Mouse (Mus musculus) large intestine, adult 2 months (tissue): ENCODE measurements around the gene Ap3d1. TPM values are rescaled to one million over a fixed set of nuclear protein-coding genes. Genes with fewer than 3 reads are reported as not detected.

Experiments used
- DNase-seq: peaks from one replicate; pipeline ENCODE4 v3.0.0-alpha.2; 2012; ENCODE audit warnings: low read depth, low spot score
- WGBS: fragments of 180-500 bp; shearing (Covaris S2); methylation state at CpG from one replicate; pipeline ENCODE4 v1.1.7; 2018; 5-methylcytosine and 5-hydroxymethylcytosine counted together
- polyA plus RNA-seq: library from polyadenylated mRNA; depleted of rRNA; stranded (reverse); fragments of >200 nt; gene quantifications from 2 replicates; pipeline ENCODE4 v1.2.3, GENCODE M21; 2012

Gene Ap3d1
- polyA plus RNA-seq, 1 experiment = 75.1 TPM

DNA sequence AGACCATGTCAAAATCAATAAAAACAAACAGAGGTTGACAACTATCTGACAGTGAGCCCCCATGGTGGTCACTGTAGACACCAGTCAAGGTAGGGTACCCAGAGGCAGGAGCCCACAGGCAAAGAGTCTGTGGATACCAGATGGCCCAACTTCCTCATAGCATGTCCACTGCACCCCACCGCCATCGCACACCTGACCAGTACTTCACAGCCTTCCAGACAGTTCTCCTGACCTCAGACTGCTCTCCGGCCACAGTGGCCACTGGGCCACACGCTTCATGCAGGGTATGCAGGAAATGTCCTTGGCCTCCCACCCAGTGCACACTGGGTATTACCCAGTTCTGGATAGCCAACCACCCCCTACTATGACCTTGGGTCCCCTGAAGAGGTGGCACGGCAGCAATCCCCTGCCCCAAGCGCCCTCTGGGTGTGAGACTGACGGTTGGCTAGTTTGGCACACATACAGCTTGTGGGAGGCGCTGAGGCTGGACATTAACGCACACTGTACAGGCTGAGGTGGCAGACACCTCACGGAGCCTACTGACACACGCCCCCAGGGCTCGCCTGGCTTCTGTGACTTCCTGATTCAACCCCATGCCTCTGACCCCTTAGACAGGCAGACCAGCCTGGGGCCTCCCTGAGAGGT lies 48.5 kb downstream of the Ap3d1 start:
- 90% methylated on average over 12 of the region's 12 CpGs for WGBS
- no peak for DNase-seq

GRCm38 (mm10) chr10:80692249-80693165 lies 49.6 kb downstream of the Ap3d1 start:
- WGBS = 74% methylated on average over 14 of the region's 14 CpGs
- no peak for DNase-seq

GRCm38 (mm10) chr10:80687850-80688249 lies 54.2 kb downstream of the Ap3d1 start:
- DNase-seq = no peak
- WGBS = 17% methylated on average over 5 of the region's 5 CpGs

DNA sequence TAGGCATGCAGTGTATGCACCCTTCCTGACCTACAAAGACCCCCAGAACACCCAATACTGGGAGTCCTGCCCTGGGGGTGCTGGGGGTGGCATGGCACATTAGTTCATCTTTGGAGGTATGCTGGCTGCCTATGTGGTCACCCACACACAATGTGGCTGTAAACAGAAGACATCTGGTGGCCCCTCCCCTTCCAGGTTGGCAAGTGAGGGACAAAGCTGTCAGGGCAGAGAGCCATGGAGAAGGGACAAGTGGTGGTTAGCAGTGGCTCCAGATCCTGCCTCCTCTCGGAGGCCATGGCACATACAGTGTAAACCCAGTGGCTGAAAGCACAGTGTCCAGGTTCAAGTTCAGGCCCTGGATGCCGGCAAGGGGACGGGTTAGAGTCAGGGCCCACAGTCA lies 55.4 kb downstream of the Ap3d1 start:
- 97% methylated on average over 3 of the region's 3 CpGs for WGBS
- no peak for DNase-seq

DNA sequence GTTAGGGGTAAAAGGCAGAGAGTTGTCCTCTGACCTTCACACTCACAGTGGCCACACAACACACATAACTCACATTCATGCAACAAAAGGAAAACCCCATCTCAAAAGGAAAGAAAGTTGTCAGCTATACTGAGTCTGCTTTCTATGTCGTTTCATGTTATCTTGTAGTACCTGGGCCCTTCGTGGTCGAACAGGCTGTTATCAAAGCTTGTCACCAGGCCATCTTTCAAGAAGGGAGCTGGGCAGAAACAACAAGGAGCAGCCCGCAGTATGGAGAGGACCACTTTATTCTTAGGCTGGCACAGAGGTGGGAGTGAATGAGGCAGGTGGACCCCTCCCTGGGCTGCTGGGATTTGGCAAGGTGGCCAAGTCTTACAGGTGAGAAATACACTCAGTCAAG lies 57.1 kb downstream of the Ap3d1 start:
- DNase-seq = no peak
- 87% methylated on average over 4 of the region's 4 CpGs for WGBS

- no peak for DNase-seq
- WGBS = 23% methylated on average over 6 of the region's 6 CpGs
Measured at GRCm38 (mm10) chr10:80684214-80684613, 57.9 kb downstream of the Ap3d1 start.

DNA sequence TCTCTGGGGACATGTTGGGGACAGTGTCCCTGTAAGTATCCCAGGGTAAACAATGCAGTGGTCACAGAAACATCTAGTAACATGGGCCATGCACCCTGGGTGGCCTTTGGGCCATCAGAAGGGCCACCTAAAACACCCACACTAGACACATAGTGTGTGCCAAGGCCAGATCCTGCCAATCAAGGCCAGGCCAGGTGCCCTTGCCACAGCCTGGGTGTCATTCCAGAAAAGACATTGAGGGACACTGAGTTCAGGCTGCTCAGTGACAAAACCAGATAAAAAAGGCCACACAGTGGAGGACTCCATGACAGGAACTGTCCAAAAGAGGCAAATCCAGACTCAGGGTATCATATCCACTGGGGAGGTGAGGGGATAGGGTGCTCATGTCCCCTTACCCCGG lies 58.4 kb downstream of the Ap3d1 start:
- 90% methylated on average over 1 of the region's 1 CpGs for WGBS
- DNase-seq = no peak

DNA sequence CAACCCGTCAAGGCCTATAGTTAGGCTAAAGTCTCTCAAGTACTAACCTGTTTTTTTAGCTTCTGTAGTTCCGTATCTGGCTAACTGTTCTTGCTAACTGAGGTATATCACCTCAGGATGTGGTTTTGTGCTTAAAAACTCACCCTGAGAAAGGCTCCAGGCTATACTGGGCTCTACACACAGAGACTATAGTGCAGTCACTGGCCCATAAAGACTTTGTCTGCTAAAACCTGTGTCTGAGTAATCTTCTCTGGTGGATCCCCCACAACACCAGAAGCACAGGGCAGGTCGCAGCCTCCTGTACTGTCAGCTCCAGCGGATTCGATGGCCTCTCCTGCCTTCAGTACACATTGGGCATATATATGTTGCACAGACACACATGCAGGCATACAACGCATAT lies 60.1 kb downstream of the Ap3d1 start:
- 91% methylated on average over 6 of the region's 6 CpGs for WGBS
- DNase-seq = no peak

- no peak for DNase-seq
Measured at GRCm38 (mm10) chr10:80680260-80680696, 61.8 kb downstream of the Ap3d1 start.

DNA sequence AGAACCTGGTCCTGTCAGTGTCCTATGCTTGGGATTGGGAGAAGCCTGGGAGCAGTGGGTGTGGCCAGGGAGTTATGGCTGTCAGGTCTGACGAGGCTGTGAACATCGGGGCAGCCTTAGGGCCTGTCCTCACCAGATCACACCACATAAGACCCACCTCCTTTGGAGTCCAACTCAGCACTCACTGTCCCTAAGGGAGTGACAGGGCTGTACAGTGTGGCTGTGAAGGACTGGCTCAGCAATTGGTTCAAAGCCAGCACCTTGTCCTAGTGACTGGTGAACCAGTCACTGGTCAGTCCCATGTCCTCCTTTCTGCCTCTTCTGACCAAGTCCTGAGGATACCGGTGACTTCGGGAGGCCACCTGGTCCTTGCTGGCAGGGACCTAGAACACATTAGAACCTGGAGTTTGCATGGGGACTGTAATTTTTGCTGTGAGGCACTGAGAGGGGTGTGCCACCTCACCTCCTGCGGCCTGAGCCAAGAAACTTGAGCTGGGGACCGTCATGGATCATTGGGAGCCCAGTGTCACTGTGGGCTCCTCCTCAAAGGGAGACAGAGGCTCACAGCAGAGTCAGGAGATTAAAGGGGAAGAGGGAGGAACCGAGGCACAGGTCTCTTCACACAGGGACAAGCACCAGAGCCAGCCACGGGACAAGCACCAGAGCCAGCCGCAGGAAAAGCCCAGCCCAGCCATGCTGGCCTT lies 62.4 kb downstream of the Ap3d1 start:
- DNase-seq = no peak
- WGBS = 41% methylated on average over 9 of the region's 9 CpGs

More at GRCm38 (mm10) chr10:80680260-80680696, 61.8 kb downstream of the Ap3d1 start:
- WGBS = 80% methylated on average over 2 of the region's 2 CpGs

GRCm38 (mm10) chr10:80678601-80679377 lies 63.3 kb downstream of the Ap3d1 start:
- WGBS = 26% methylated on average over 9 of the region's 10 CpGs
- DNase-seq = no peak

GRCm38 (mm10) chr10:80677942-80678436 lies 64.1 kb downstream of the Ap3d1 start, which contains the start of gene Mknk2:
Gene Mknk2, minus strand, starts transcription at chr10:80678112.
- no peak for DNase-seq
- WGBS = 2% methylated on average over 8 of the region's 8 CpGs

DNA sequence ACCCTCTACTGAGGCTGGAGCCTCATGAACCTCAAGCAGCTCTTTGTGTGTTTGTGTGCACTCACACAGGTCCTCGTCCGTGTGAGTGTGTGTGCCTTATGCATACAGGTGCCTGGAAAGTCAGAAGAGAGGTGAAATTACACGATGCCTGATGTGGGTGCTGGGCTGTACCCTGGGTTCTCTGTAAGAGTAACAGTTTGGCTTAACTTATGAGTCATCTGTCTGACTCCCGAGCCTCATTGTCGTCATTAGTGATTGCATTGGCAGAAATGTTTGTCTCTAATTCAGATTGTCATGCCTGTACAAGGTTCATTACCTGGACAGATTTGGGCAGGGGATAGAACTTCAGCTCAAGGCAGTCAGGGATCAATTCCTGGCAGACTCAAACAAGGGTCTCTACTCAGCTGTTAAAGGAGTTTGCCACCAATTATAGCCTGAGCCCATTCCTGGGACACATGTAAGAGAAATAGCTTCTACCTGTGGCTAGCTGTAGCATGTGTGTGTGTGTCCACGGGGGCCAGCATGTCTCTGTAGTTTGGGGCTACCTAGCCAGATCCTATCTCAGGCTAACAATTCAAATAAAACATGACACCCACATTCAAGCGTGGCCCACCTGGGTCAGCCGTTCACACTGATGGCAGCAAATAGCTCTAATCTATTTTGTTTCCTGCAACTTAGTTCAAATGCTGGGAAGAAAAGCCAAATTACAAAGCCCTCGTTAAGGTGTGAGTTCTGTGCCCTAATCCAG lies 64.8 kb downstream of the Ap3d1 start:
- 8% methylated on average over 9 of the region's 9 CpGs for WGBS
- DNase-seq = no peak

- WGBS = under 1% methylated on average over 78 of the region's 78 CpGs
Measured at GRCm38 (mm10) chr10:80676198-80676928, 65.7 kb downstream of the Ap3d1 start.

DNA sequence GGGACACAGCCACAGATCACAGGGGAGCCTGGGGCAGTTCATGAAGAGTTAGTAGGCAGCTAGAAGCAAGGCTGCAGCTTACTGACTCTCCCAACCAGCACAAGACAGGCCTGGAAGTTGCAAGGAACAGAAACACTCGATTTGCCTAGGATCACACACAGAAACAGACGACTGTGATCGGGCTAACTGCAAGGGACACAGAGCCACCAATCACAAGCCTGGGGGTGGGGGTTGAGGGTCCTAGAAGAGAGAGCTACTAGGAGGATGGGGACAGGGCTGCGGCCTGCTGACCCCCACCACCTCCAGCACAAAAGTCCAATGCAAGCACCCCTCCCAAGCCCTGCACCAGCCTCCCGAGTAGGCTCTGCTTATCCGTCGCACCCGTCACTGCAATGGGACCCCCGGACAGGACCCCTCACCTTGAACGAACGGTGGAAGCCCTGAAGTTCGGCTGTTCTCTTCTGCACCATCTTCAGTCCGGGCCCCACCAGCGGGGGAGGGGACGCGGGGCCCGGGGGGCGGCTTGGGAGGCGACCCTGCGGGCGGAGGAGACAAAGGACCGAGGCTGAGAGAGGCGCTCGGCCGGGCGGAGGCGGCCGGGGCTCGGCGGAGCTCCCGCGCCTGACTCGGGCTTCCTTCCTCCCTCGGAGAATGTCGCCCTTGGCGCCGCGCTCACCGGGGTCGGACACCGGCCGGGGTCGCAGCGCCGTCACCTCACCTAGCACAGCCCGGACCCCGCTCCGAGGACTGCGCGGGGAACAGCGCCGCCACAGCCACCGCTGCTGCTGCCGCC lies 66.5 kb downstream of the Ap3d1 start:
- DNase-seq = no peak
- WGBS = under 1% methylated on average over 44 of the region's 54 CpGs

More at GRCm38 (mm10) chr10:80676198-80676928, 65.7 kb downstream of the Ap3d1 start:
- DNase-seq = peak; percentile 99

DNA sequence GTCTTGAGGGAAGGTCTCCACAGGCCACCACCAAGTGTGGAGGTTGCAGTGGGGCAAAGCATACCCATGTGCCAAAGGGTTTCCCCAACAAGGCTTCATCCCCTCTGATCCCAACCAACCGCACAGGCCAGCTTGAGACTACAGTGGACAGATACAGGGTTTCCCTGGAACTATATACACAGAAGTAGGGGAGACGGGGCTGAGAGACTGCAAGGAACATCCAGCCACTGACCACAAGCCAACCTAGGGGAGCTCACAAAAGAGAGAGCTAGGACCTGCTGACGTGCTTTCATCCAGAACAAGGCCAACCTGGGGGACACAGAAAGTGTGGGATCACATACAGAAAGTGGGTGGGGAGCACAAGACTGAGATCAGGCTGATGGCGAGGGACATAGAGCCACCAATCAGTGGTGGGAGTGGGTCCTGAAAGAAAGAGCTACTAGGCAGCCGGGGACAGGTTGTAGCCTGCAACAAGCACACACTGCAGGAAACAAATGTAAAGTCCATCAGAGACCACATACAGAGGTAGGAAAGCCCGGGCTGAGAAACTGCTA lies 67.1 kb downstream of the Ap3d1 start:
- 4% methylated on average over 6 of the region's 6 CpGs for WGBS
- no peak for DNase-seq

DNA sequence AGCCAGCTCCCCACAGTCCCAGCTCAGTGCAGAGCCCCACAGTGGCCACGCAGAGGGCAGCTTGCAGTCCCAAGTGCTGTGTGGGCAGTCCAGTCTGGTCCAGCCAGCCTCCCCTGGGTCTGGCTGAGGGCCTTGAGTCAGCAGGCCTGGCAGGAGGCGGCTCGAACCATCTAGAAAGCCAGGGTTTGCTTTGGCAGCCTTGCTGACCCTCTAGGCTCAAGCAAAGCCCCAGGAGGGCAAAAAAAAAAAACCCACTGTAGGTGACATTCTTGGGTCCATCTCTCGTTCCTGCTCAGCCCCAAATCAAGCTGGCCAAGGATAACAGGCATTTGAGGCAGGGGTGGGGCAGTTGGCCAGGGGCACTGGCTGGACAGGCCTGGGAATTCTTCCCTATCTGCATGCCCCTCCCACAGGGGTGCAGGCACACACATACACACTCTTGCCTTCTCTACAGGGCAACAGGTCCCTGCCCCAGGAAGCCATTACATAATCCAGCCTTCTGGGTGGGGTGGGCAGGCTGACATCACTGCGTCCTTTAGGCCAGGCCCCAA lies 67.8 kb downstream of the Ap3d1 start:
- DNase-seq = no peak
- WGBS = 10% methylated on average over 5 of the region's 5 CpGs
